Mouse (Mus musculus): ENCODE results near the gene Tm6sf2. TPM values are rescaled to one million over a fixed set of nuclear protein-coding genes. Genes with fewer than 3 reads are reported as not detected.

The Tm6sf2 gene
- polyA plus RNA-seq, 2 experiments, result 0.54 to 5.2 TPM

DNA sequence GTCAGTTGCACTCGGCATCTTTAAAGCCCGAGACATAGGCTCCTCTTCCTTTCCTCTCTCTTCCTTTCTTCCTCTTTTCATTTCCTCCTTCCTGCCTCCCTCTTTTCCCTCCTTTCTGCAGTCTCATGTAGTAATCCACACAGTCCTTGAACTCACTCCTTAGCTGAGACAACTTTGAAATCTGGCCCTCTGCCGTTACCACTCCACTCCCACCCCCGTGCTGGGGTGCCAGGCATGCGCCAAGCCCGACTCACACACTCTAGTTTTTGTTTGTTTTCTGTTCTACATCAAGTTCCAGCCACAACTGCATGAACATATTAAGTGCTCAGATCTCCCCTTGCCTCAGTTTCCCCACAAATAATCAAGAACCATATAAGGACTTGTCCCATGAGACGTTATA, 32.2 kb downstream of the Tm6sf2 start:
- TF ChIP-seq POLR2A (IDR thresholded peaks at IDR 0.05; ENCODE audit: borderline replicate concordance, extremely low read depth, insufficient read depth, insufficient read length), result no peak
- no peak for DNase-seq (ENCODE audit: low spot score)

DNA sequence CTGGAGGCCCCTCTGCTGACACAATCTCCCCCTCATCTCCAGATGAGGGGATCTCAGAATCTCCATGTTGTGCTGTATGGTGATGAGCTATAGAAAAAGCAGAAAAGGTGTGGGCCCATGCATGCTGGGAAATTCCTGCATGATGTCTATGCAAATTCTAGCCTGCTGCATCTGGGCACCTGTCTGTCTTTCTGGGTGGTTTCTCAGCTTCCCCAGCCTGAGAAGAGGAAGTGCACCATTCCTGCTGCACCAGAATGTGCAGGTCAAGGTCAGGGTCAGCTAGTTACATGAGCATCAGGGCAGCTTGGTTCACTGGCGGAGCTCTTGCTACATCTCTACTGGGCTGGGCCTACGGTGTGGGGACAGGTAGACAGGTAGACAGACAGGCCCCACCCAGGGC, 37.7 kb downstream of the Tm6sf2 start:
- Histone ChIP-seq H3K4me2 (replicated peaks; ENCODE audit: low read depth, low read length, severe bottlenecking) (no peak overlapping the region), H3K27ac (replicated peaks; ENCODE audit: low read depth, low read length) (no peak overlapping the region), H3K9me3 (ENCODE audit: control insufficient read depth, low read length) (no peaks in the 10 kb centered on the region), H3K4me1 (ENCODE audit: control insufficient read depth, insufficient read depth, low read length) (no peaks in the 10 kb centered on the region), H3K27me3 (ENCODE audit: control insufficient read depth, insufficient read depth, low read length) (peaks cover 52% of the 10 kb centered on the region), H3K9ac (ENCODE audit: low read depth, low read length, severe bottlenecking) (no peak overlapping the region), H3K36me3 (ENCODE audit: control insufficient read depth, insufficient read depth, low read length) (no peaks in the 10 kb centered on the region), H3K4me3 (replicated peaks; ENCODE audit: low read length) (no peak overlapping the region)
- no peak for ATAC-seq (ENCODE audit: low FRiP score, low read depth)
- no peak for DNase-seq (ENCODE audit: low spot score)
- no peak for TF ChIP-seq POLR2A (IDR thresholded peaks at IDR 0.05; ENCODE audit: borderline replicate concordance, extremely low read depth, insufficient read depth, insufficient read length)
- 94% methylated on average over 2 of the region's 2 CpGs for WGBS

More for the DNA sequence above, 32.2 kb downstream of the Tm6sf2 start:
- no peak for ATAC-seq (ENCODE audit: low FRiP score, low read depth)
- Histone ChIP-seq H3K9me3 (ENCODE audit: control insufficient read depth, low read length) (no peaks in the 10 kb centered on the region), H3K9ac (ENCODE audit: low read depth, low read length, severe bottlenecking) (no peak overlapping the region), H3K4me1 (ENCODE audit: control insufficient read depth, insufficient read depth, low read length) (no peaks in the 10 kb centered on the region), H3K4me3 (replicated peaks; ENCODE audit: low read length) (no peak overlapping the region), H3K27me3 (ENCODE audit: control insufficient read depth, insufficient read depth, low read length) (peaks cover 1% of the 10 kb centered on the region; the same call in 1 of the 2 replicates), H3K36me3 (ENCODE audit: control insufficient read depth, insufficient read depth, low read length) (no peaks in the 10 kb centered on the region), H3K27ac (replicated peaks; ENCODE audit: low read depth, low read length) (no peak overlapping the region), H3K4me2 (replicated peaks; ENCODE audit: low read depth, low read length, severe bottlenecking) (no peak overlapping the region)
- WGBS, result 77% methylated on average over 7 of the region's 7 CpGs

GRCm38 (mm10) chr8:70111192-70111795, 38.6 kb downstream of the Tm6sf2 start:
- no peaks in the 10 kb centered on the region for H3K9me3 ChIP-seq (ENCODE audit: control insufficient read depth, low read length)
- H3K27me3 ChIP-seq (ENCODE audit: control insufficient read depth, insufficient read depth, low read length), result peaks cover 58% of the 10 kb centered on the region
- no peaks in the 10 kb centered on the region for H3K36me3 ChIP-seq (ENCODE audit: control insufficient read depth, insufficient read depth, low read length)
- DNase-seq (ENCODE audit: low spot score) (no peak), ATAC-seq (ENCODE audit: low FRiP score, low read depth) (no peak)
- H3K27ac ChIP-seq (replicated peaks; ENCODE audit: low read depth, low read length), result no peak overlapping the region
- H3K9ac ChIP-seq (ENCODE audit: low read depth, low read length, severe bottlenecking), result no peak overlapping the region
- 42% methylated on average over 23 of the region's 23 CpGs for WGBS
- H3K4me2 ChIP-seq (replicated peaks; ENCODE audit: low read depth, low read length, severe bottlenecking), result no peak overlapping the region
- TF ChIP-seq POLR2A (IDR thresholded peaks at IDR 0.05; ENCODE audit: borderline replicate concordance, extremely low read depth, insufficient read depth, insufficient read length), result no peak
- H3K4me3 ChIP-seq (replicated peaks; ENCODE audit: low read length), result no peak overlapping the region; the same call in 1 of the 2 replicates
- no peaks in the 10 kb centered on the region for H3K4me1 ChIP-seq (ENCODE audit: control insufficient read depth, insufficient read depth, low read length)

DNA sequence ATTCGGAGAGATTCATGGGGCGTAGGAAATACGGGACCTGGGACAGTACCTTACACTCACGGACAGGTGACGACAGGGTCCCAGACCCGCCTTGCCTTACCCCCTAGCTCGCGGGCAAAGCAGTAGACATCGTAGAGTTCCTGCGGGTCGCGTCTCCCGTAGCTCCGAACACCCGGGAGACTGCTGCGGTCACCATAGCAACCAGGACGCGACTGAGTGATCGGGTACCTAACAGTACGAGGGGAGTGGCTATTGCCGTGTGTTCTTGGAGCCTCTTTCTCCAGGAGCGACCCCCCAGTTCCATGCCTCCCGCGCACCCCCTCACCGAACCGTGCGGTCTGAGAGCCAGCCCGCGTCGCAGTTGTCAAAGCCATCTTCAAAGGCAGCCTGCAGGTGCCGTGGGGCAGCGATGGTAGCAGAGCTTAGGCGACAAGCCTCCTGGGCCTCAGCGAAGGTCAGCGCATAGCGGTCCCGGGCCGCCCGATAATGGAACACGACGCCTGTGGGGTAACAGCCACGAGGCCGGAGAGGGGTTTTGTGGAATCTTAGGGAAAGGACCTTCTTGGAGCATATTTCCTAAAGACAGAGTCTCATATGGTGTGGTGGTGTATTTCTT, 39.8 kb downstream of the Tm6sf2 start:
- no peak for TF ChIP-seq POLR2A (IDR thresholded peaks at IDR 0.05; ENCODE audit: borderline replicate concordance, extremely low read depth, insufficient read depth, insufficient read length)
- DNase-seq (ENCODE audit: low spot score), result no peak
- H3K36me3 ChIP-seq (ENCODE audit: control insufficient read depth, insufficient read depth, low read length), result no peaks in the 10 kb centered on the region
- H3K9ac ChIP-seq (ENCODE audit: low read depth, low read length, severe bottlenecking), result no peak overlapping the region
- H3K27me3 ChIP-seq (ENCODE audit: control insufficient read depth, insufficient read depth, low read length), result peaks cover 64% of the 10 kb centered on the region
- 5% methylated on average over 43 of the region's 43 CpGs for WGBS
- H3K9me3 ChIP-seq (ENCODE audit: control insufficient read depth, low read length), result no peaks in the 10 kb centered on the region
- no peak for ATAC-seq (ENCODE audit: low FRiP score, low read depth)
- H3K4me2 ChIP-seq (replicated peaks; ENCODE audit: low read depth, low read length, severe bottlenecking), result no peak overlapping the region
- no peaks in the 10 kb centered on the region for H3K4me1 ChIP-seq (ENCODE audit: control insufficient read depth, insufficient read depth, low read length)
- no peak overlapping the region for H3K27ac ChIP-seq (replicated peaks; ENCODE audit: low read depth, low read length)
- H3K4me3 ChIP-seq (replicated peaks; ENCODE audit: low read length), result no peak overlapping the region

- no peak for ATAC-seq (ENCODE audit: low FRiP score, low read depth)
- Histone ChIP-seq H3K4me3 (replicated peaks; ENCODE audit: low read length) (no peak overlapping the region), H3K27ac (replicated peaks; ENCODE audit: low read depth, low read length) (no peak overlapping the region), H3K9me3 (ENCODE audit: control insufficient read depth, low read length) (no peaks in the 10 kb centered on the region), H3K9ac (ENCODE audit: low read depth, low read length, severe bottlenecking) (no peak overlapping the region), H3K36me3 (ENCODE audit: control insufficient read depth, insufficient read depth, low read length) (no peaks in the 10 kb centered on the region), H3K27me3 (ENCODE audit: control insufficient read depth, insufficient read depth, low read length) (peaks cover 80% of the 10 kb centered on the region), H3K4me1 (ENCODE audit: control insufficient read depth, insufficient read depth, low read length) (no peaks in the 10 kb centered on the region), H3K4me2 (replicated peaks; ENCODE audit: low read depth, low read length, severe bottlenecking) (no peak overlapping the region)
- 19% methylated on average over 6 of the region's 6 CpGs for WGBS
- no peak for DNase-seq (ENCODE audit: low spot score)
- TF ChIP-seq POLR2A (IDR thresholded peaks at IDR 0.05; ENCODE audit: borderline replicate concordance, extremely low read depth, insufficient read depth, insufficient read length), result no peak
Measured at GRCm38 (mm10) chr8:70114488-70114887, 41.8 kb downstream of the Tm6sf2 start.
